Mouse (Mus musculus): ENCODE measurements around the gene Gm7247.
"Not testable (repeated sequence)": the region's sequence is repeated elsewhere in the genome, so short reads cannot be mapped to it uniquely, and the experiment has no call there.

Gm7247 gene

GRCm38 (mm10) chr14:51495781-51496180, 134.2 kb downstream of the Gm7247 start:
- no peak for DNase-seq (ENCODE audit: low read depth, low spot score)

- DNase-seq (ENCODE audit: low read depth, low spot score) = no peak
These were observed 135.4 kb downstream of the Gm7247 start for GRCm38 (mm10) chr14:51496955-51497354.

GRCm38 (mm10) chr14:51497958-51498357, 136.4 kb downstream of the Gm7247 start:
- DNase-seq (ENCODE audit: low read depth, low spot score) = no peak

- no peak for DNase-seq (ENCODE audit: low read depth, low spot score)
These were observed 138.2 kb downstream of the Gm7247 start for GRCm38 (mm10) chr14:51499707-51500275.

GRCm38 (mm10) chr14:51500461-51500860, 138.9 kb downstream of the Gm7247 start:
- no peak for DNase-seq (ENCODE audit: low read depth, low spot score)

GRCm38 (mm10) chr14:51507416-51507815, 145.9 kb downstream of the Gm7247 start:
- no peak for DNase-seq (ENCODE audit: low read depth, low spot score)

GRCm38 (mm10) chr14:51552490-51552889, 190.9 kb downstream of the Gm7247 start, which contains the start of gene Gm5622:
Gm5622 (plus strand) TSS chr14:51552790.
- no peak for DNase-seq (ENCODE audit: low read depth, low spot score)

GRCm38 (mm10) chr14:51573963-51574362, 212.4 kb downstream of the Gm7247 start, which contains the start of gene Gm17175:
Gm17175 (minus strand) TSS chr14:51574063.
- DNase-seq (ENCODE audit: low read depth, low spot score) = not testable (repeated sequence)

- DNase-seq (ENCODE audit: low read depth, low spot score) = not testable (repeated sequence)
These were observed 230.5 kb downstream of the Gm7247 start, which contains the start of gene Gm17174 for GRCm38 (mm10) chr14:51592039-51592438. Gm17174 (minus strand) TSS chr14:51592139.

- DNase-seq (ENCODE audit: low read depth, low spot score) = no peak
These were observed 249.7 kb downstream of the Gm7247 start, which contains the start of gene Gm17078 for GRCm38 (mm10) chr14:51611210-51611609. Gm17078 (minus strand) TSS chr14:51611310.
